Mouse (Mus musculus) limb, embryonic 13.5 days (tissue): Measurements from ENCODE around the gene Exoc4. TPM values are rescaled to one million over a fixed set of nuclear protein-coding genes. Genes with fewer than 3 reads are reported as not detected.

Experiments used
- ATAC-seq: fragments of 200-750 bp; cut with Nextera tagmentation; 2 replicates; pipeline ENCODE4 v1.8.0; 2017; ENCODE audit warnings: low read depth, moderate number of reproducible peaks, moderate TSS enrichment; ENCODE audit not compliant: low FRiP score
- H3K27ac ChIP-seq: fragments of 300-500 bp; sonication (generic); 2 replicates; pipeline ENCODE4 v1.5.1; 2015; ENCODE audit warnings: inconsistent platforms, mild to moderate bottlenecking, moderate library complexity
- H3K27me3 ChIP-seq: fragments of 300-500 bp; sonication (generic); 2 replicates; pipeline ENCODE4 v1.6.1; 2015; ENCODE audit warnings: mild to moderate bottlenecking, inconsistent platforms
- H3K36me3 ChIP-seq: fragments of 300-500 bp; sonication (generic); 2 replicates; pipeline ENCODE4 v1.6.1; 2015; ENCODE audit warnings: inconsistent platforms, mild to moderate bottlenecking, moderate library complexity
- H3K4me1 ChIP-seq: fragments of 300-500 bp; sonication (generic); 2 replicates; pipeline ENCODE4 v1.6.1; 2015; ENCODE audit warnings: inconsistent platforms
- H3K4me2 ChIP-seq: fragments of 300-500 bp; sonication (generic); replicated peaks from 2 replicates; pipeline ENCODE4 v1.6.1; 2015; ENCODE audit warnings: inconsistent platforms, mild to moderate bottlenecking, moderate library complexity
- H3K4me3 ChIP-seq: fragments of 300-500 bp; sonication (generic); 2 replicates; pipeline ENCODE4 v1.5.1; 2015; ENCODE audit warnings: moderate library complexity, mild to moderate bottlenecking, inconsistent platforms
- H3K9ac ChIP-seq: fragments of 300-500 bp; sonication (generic); 2 replicates; pipeline ENCODE4 v1.6.1; 2015; ENCODE audit warnings: mild to moderate bottlenecking, inconsistent platforms
- H3K9me3 ChIP-seq: fragments of 300-500 bp; sonication (generic); 2 replicates; pipeline ENCODE4 v1.6.1; 2016; ENCODE audit warnings: inconsistent platforms
- WGBS: fragments of 180-500 bp; shearing (Covaris S2); methylation state at CpG from one replicate; pipeline ENCODE4 v1.1.7; 2015; 5-methylcytosine and 5-hydroxymethylcytosine counted together
- polyA plus RNA-seq: library from polyadenylated mRNA; unstranded; fragments of >200 nt; fragmentation: Nextera tagmentation; extraction: Ambion mirVana; gene quantifications from 2 replicates; pipeline ENCODE4 v1.2.1, GENCODE M21; 2015

The Exoc4 gene
- polyA plus RNA-seq, 1 experiment from 2014 or later: 45.2 TPM

DNA sequence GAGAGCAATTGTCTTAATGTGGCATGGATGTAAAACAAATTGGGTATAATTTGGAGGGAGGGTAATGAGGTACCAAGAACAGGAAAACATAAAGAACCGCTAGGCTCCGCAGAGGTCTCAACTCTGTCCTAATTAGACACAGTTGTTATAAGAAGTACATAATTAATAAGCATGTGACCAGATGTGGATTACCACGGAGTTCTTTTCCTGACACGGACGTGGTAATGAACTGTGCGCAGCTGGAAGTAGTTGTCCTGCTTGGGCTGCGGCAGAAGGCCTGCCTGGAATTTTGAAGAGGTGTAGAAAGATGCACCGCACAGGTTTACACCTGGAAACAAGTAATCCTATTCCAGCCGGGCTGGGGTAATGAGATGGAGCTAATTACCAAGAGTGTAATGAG is 729.0 kb downstream of the Exoc4 start:
- Histone ChIP-seq H3K27ac (no peak overlapping the region), H3K4me3 (no peak overlapping the region), H3K36me3 (no peaks in the 10 kb centered on the region), H3K4me2 (no peak overlapping the region), H3K9ac (no peak overlapping the region), H3K9me3 (no peaks in the 10 kb centered on the region), H3K4me1 (peaks cover 18% of the 10 kb centered on the region), H3K27me3 (0 out of 2 replicates have a peak, but pooled peaks cover 3% of the 10 kb centered on the region)
- WGBS: 14% methylated on average over 9 of the region's 9 CpGs
- ATAC-seq: peak; percentile 70; the same call in 1 of the 2 replicates

DNA sequence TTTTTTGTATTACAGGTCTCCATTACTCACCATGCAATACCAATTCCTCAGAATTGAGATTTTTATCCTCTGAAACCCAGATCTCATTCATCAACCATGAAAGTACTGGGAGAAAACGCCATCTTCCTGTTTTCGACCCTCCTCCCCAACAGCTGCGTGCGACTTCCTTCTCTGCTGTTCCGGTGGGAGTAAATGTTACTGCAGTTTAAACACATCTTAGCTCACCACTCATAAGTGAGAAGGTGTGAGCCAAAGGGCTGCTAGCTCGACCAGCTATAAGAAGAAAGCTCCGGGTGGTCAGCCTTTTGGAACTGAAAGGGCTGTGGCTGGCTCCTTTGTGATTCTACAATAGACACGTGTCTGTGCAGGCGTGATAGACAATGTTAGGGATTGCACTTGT is 733.8 kb downstream of the Exoc4 start:
- H3K4me3 ChIP-seq: no peak overlapping the region
- no peak for ATAC-seq

DNA sequence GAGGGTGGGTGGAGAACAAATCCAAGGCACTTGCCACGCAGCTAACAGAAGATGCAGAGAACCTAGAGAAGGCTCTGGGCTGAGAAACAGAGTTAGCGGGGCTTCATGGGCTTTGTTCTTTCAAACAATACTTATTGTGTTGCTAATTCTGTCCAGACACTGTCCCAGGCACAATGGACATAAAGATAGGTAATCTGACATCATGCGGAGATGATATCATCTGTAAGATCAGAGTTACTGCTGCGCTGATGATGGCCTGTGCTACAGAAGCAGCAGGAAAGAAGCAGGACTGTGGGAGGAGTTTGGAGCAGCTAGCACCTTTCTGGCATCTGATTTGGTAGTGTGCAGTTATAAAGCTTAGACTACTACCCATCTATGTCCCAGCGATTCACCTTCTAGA is 738.2 kb downstream of the Exoc4 start:
- WGBS: 81% methylated on average over 5 of the region's 5 CpGs
- no peak for ATAC-seq

More for the DNA sequence above, 733.8 kb downstream of the Exoc4 start:
- Histone ChIP-seq H3K9me3 (no peaks in the 10 kb centered on the region), H3K4me1 (peaks cover 8% of the 10 kb centered on the region), H3K27me3 (no peaks in the 10 kb centered on the region), H3K9ac (no peak overlapping the region), H3K27ac (no peak overlapping the region), H3K36me3 (no peaks in the 10 kb centered on the region), H3K4me2 (no peak overlapping the region)
- WGBS: 76% methylated on average over 9 of the region's 9 CpGs

DNA sequence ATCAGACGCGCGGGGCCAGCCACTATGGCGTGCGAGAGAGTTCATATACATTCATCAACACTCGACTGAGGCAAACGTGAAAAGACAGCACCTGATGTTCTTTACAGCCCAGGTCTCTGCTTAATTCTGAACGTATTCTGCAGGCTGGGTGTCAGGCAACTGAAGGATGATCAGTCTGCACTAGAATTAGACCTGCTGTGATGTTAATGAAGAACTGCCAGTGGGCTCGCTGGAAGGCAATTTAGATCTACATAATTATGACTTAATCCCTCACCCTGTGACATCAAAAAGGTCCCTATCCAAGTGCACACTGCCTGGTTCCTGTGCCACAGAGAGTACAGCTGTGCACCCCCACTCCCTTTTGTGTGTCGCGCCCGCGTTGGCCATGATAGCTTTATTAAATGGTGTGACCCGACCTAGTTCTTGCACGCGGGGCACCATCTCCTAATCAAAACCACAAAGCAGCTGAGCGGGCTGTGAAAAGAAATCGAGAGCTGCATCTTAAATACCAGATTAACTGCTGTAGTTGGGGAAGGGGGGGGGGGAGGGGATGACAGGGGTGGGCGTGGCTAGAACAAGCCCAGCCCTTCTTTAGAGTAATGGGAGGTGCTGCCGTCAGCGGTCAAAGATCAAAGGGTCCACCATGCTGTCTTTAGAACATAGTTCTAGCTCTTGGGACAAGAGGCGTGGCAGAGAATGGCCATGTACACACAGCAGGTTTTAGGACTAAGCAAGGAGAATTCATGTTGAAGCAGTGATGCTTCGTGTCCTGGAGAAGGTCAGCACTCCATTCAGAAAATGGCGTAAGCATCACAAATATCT is 743.5 kb downstream of the Exoc4 start:
- no peak for ATAC-seq
- Histone ChIP-seq H3K27ac (no peak overlapping the region), H3K4me2 (no peak overlapping the region; the same call in 1 of the 2 replicates), H3K9me3 (no peaks in the 10 kb centered on the region), H3K4me3 (no peak overlapping the region), H3K27me3 (no peaks in the 10 kb centered on the region), H3K36me3 (no peaks in the 10 kb centered on the region), H3K4me1 (no peaks in the 10 kb centered on the region), H3K9ac (no peak overlapping the region)
- 39% methylated on average over 24 of the region's 24 CpGs for WGBS

More for the DNA sequence above, 738.2 kb downstream of the Exoc4 start:
- no peak overlapping the region for H3K9ac ChIP-seq
- no peaks in the 10 kb centered on the region for H3K4me1 ChIP-seq
- H3K27me3 ChIP-seq: no peaks in the 10 kb centered on the region
- H3K4me3 ChIP-seq: no peak overlapping the region
- H3K36me3 ChIP-seq: no peaks in the 10 kb centered on the region
- no peak overlapping the region for H3K4me2 ChIP-seq
- no peaks in the 10 kb centered on the region for H3K9me3 ChIP-seq
- no peak overlapping the region for H3K27ac ChIP-seq

DNA sequence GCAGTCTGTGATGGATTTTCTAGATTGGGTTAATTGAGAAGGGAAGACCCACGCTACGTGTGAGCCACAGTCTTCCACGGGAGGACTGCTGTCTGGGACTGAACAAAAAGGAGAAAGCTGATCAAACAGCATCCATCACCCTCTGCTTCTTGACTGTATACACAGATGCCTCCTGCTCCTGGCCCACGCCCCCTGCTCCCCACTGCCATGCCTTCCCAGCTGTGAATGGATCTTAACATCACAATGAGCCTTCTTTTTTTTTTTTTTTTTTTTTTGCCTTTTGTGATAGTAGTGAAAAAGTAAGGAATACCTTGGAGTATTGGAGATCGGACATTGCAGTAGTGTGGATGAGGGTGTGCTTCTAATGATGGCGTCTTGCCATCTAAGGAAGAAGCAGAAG is 745.0 kb downstream of the Exoc4 start:
- no peak for ATAC-seq
- no peak overlapping the region for H3K4me3 ChIP-seq
- no peak overlapping the region for H3K4me2 ChIP-seq
- no peak overlapping the region for H3K27ac ChIP-seq
- H3K4me1 ChIP-seq: no peaks in the 10 kb centered on the region
- H3K9me3 ChIP-seq: no peaks in the 10 kb centered on the region
- no peaks in the 10 kb centered on the region for H3K36me3 ChIP-seq
- no peak overlapping the region for H3K9ac ChIP-seq
- H3K27me3 ChIP-seq: no peaks in the 10 kb centered on the region
- WGBS: 77% methylated on average over 6 of the region's 6 CpGs

DNA sequence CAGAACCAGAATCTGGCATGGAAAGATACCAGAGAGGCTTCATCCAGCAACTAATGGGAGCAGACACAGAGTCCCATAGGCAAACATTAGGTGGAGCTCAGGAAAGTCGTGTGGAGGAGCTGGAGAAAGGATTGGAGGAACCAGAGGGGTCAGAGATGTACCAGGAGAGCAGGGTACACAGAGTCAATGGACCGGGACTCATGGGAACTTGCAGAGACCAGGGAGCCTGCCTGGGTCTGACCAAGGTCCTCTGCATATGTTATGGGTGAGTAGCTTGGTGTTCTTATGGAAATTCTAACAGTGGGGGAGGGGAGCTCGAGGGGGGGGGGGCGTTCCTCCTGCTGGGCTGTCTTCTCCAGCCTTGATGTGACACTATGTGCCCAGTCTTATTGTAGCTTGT is 749.7 kb downstream of the Exoc4 start:
- H3K27me3 ChIP-seq: no peaks in the 10 kb centered on the region

DNA sequence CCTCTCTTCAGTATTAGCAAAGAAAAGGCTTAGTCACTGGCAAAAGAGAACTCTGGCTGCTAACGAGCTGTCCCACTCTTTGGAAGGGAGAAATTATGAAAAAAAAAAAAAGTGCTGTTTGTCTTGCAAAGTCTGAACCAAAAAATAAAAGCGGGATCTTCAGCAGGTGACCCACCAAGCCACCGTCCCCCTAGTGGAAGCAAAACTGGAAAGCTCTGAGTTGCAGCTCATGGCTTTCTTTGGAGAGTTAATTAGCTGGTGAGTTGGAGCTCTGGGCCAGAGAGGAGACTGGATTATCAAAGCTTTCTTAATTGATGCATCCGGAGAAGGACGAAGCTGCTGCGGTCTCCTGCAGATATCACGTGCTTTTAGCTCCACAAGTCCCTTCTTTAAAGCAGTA is 750.6 kb downstream of the Exoc4 start:
- Histone ChIP-seq H3K9ac (no peak overlapping the region), H3K36me3 (no peaks in the 10 kb centered on the region), H3K9me3 (no peaks in the 10 kb centered on the region), H3K4me2 (no peak overlapping the region), H3K4me3 (no peak overlapping the region), H3K27ac (no peak overlapping the region), H3K4me1 (no peaks in the 10 kb centered on the region), H3K27me3 (no peaks in the 10 kb centered on the region)
- no peak for ATAC-seq
- 32% methylated on average over 7 of the region's 7 CpGs for WGBS

More for the DNA sequence above, 749.7 kb downstream of the Exoc4 start:
- Histone ChIP-seq H3K27ac (no peak overlapping the region), H3K4me3 (no peak overlapping the region), H3K36me3 (no peaks in the 10 kb centered on the region), H3K9ac (no peak overlapping the region), H3K9me3 (no peaks in the 10 kb centered on the region), H3K4me1 (no peaks in the 10 kb centered on the region), H3K4me2 (no peak overlapping the region)
- no peak for ATAC-seq
- 56% methylated on average over 3 of the region's 4 CpGs for WGBS

DNA sequence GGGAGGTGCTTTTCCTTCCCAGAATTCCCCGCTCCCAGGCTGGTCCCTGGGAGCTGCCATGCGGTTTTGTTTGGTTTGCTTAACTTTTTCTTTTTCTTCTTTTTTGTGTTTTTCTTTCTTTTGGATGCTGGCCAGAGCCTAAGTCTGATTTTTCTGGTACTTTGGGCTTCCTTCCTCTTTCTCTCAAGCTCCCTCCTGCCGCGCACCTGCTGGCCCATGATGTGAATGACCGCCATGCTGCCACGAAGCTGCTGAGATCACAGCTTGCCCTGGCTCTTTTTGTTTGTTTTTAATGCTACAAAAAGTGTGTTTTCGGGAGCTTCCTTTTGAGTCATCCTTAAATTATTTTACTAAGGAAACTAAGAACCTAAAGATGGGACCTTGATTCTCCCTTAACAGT is 751.8 kb downstream of the Exoc4 start:
- H3K9ac ChIP-seq: no peak overlapping the region
- 87% methylated on average over 7 of the region's 7 CpGs for WGBS
- no peak overlapping the region for H3K4me3 ChIP-seq
- H3K4me2 ChIP-seq: no peak overlapping the region
- H3K4me1 ChIP-seq: no peaks in the 10 kb centered on the region
- H3K27ac ChIP-seq: no peak overlapping the region
- H3K27me3 ChIP-seq: no peaks in the 10 kb centered on the region
- no peaks in the 10 kb centered on the region for H3K36me3 ChIP-seq
- no peak for ATAC-seq
- no peaks in the 10 kb centered on the region for H3K9me3 ChIP-seq

DNA sequence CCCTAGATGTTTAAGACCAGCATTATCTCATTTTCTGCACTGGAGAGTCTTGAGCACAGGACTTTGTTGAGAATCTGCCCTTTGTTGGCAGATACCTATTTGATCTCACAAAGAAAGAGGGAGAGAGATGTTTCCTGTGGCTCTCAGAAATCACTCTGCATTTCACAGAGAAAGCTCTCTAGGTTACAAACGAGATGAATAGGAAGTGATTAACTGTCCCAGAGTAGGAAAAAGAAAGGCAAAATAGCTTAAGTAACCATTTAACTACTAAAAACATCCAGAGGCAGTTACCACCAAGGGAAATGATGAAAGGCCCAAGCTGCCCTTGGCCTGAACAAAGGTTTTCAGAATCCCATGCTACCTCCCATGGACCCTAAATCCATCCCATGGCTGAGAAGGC is 754.1 kb downstream of the Exoc4 start:
- 14% methylated on average over 1 of the region's 1 CpGs for WGBS

DNA sequence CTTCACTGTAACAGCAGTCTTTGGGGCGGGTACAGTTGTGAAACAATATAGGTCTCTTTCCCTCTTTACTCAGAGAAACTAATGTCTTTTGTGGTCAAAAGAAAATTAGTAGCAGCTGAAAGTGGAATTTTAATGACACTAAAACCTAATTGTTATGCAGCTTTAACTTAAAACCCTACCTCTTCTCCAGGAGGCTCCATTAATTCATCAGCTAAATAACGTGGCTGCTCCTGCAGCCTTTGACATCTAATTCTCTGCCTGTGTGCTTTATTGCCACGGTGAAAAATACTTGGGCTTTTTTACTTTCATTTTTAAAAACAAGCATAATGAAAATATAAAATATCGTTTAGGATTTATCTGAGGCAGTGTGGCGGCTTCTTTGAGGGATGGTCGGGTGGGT is 764.6 kb downstream of the Exoc4 start:
- Histone ChIP-seq H3K9ac (no peak overlapping the region), H3K27ac (no peak overlapping the region), H3K4me1 (no peaks in the 10 kb centered on the region), H3K4me3 (no peak overlapping the region), H3K4me2 (no peak overlapping the region), H3K9me3 (peaks cover 6% of the 10 kb centered on the region; the same call in 1 of the 2 replicates), H3K36me3 (no peaks in the 10 kb centered on the region), H3K27me3 (no peaks in the 10 kb centered on the region)
- ATAC-seq: no peak
- WGBS: 68% methylated on average over 6 of the region's 6 CpGs

More for the DNA sequence above, 754.1 kb downstream of the Exoc4 start:
- Histone ChIP-seq H3K9ac (no peak overlapping the region), H3K27me3 (no peaks in the 10 kb centered on the region), H3K9me3 (no peaks in the 10 kb centered on the region), H3K36me3 (no peaks in the 10 kb centered on the region), H3K4me1 (no peaks in the 10 kb centered on the region), H3K4me3 (no peak overlapping the region), H3K4me2 (no peak overlapping the region), H3K27ac (no peak overlapping the region)
- no peak for ATAC-seq
